Mouse (Mus musculus): ENCODE results near the gene Tlr2.
"Not testable (repeated sequence)": the region's sequence is repeated elsewhere in the genome, so short reads cannot be mapped to it uniquely, and the experiment has no call there.

DNA sequence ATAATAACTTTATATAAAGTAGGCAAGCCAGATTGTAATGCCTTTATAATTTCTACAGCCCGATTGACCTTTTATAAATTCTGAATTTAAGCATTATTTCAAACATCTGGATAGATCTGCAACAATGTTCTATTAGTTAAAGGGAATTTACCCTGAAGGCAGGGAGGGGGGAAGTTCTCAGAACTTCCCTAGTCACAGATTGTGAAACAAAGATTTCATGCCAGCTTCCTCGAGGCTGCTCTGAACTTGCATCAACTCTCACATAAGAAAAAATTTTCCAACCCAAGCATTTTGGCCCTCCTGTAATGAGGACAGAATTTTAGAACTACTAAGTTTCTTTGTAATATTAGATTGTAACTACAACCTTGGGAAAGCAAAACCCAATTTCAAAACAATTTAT, 33.5 kb upstream of the Tlr2 start:
- not testable (repeated sequence) for TF ChIP-seq CTCF, EP300 (IDR thresholded peaks at IDR 0.05; ENCODE audit: low read depth)

Data from heart, postnatal 0 days (tissue).